Mouse (Mus musculus) stomach, embryonic 15.5 days (tissue): Measurements from ENCODE around the gene Smim24. TPM values are rescaled to one million over a fixed set of nuclear protein-coding genes. Genes with fewer than 3 reads are reported as not detected.
A peak's percentile ranks its signal among the peaks of the same experiment; 100 is the strongest.

Source experiments
- ATAC-seq: fragments of 200-750 bp; cut with Nextera tagmentation; 2 replicates; pipeline ENCODE4 v1.8.0; 2017; ENCODE audit warnings: low read depth, moderate number of reproducible peaks, moderate TSS enrichment; ENCODE audit not compliant: insufficient read depth, low FRiP score
- H3K27ac ChIP-seq: fragments of 300-500 bp; sonication (generic); 2 replicates; pipeline ENCODE4 v1.5.1; 2015; ENCODE audit warnings: mild to moderate bottlenecking, inconsistent platforms
- H3K27me3 ChIP-seq: fragments of 300-500 bp; sonication (generic); replicated peaks from 2 replicates; pipeline ENCODE4 v1.6.1; 2015; ENCODE audit warnings: inconsistent platforms
- H3K36me3 ChIP-seq: fragments of 300-500 bp; sonication (generic); 2 replicates; pipeline ENCODE4 v1.6.1; 2015; ENCODE audit warnings: inconsistent platforms
- H3K4me1 ChIP-seq: fragments of 300-500 bp; sonication (generic); 2 replicates; pipeline ENCODE4 v1.6.1; 2015; ENCODE audit warnings: inconsistent platforms
- H3K4me2 ChIP-seq: fragments of 300-500 bp; sonication (generic); 2 replicates; pipeline ENCODE4 v1.6.1; 2015; ENCODE audit warnings: mild to moderate bottlenecking, inconsistent platforms
- H3K4me3 ChIP-seq: fragments of 300-500 bp; sonication (generic); replicated peaks from 2 replicates; pipeline ENCODE4 v1.5.1; 2015; ENCODE audit warnings: inconsistent platforms
- H3K9ac ChIP-seq: fragments of 300-500 bp; sonication (generic); 2 replicates; pipeline ENCODE4 v1.6.1; 2015; ENCODE audit warnings: inconsistent platforms
- H3K9me3 ChIP-seq: fragments of 300-500 bp; sonication (generic); 2 replicates; pipeline ENCODE4 v1.6.1; 2016; ENCODE audit warnings: inconsistent platforms
- WGBS: fragments of 180-500 bp; shearing (Covaris S2); methylation state at CpG from one replicate; pipeline ENCODE4 v1.1.7; 2015; 5-methylcytosine and 5-hydroxymethylcytosine counted together
- polyA plus RNA-seq: library from polyadenylated mRNA; unstranded; fragments of >200 nt; fragmentation: Nextera tagmentation; extraction: Ambion mirVana; gene quantifications from 2 replicates; pipeline ENCODE4 v1.2.1, GENCODE M21; 2015

Smim24 gene
- polyA plus RNA-seq, 1 experiment from 2014 or later: 59.5 TPM

- Histone ChIP-seq H3K9ac (peak overlapping the region; percentile 57; the same call in 1 of the 2 replicates), H3K27ac (0 out of 2 replicates have a peak overlapping the region, but pooled peaks have one; percentile 57), H3K27me3 (no peaks in the 10 kb centered on the region), H3K36me3 (no peaks in the 10 kb centered on the region), H3K4me2 (peak overlapping the region; percentile 68), H3K9me3 (no peaks in the 10 kb centered on the region), H3K4me1 (peaks cover 42% of the 10 kb centered on the region), H3K4me3 (peak overlapping the region; percentile 59)
- 37% methylated on average over 3 of the region's 3 CpGs for WGBS
- ATAC-seq: no peak
These were observed 34.5 kb downstream of the Smim24 start for GRCm38 (mm10) chr10:81427327-81427726.

- no peak overlapping the region for H3K9ac ChIP-seq
- 82% methylated on average over 8 of the region's 8 CpGs for WGBS
- ATAC-seq: no peak
- no peaks in the 10 kb centered on the region for H3K27me3 ChIP-seq
- no peak overlapping the region for H3K27ac ChIP-seq
- H3K36me3 ChIP-seq: no peaks in the 10 kb centered on the region
- no peak overlapping the region for H3K4me3 ChIP-seq
- peaks cover 48% of the 10 kb centered on the region for H3K4me1 ChIP-seq
- 0 out of 2 replicates have a peak overlapping the region, but pooled peaks have one; percentile 68 for H3K4me2 ChIP-seq
- no peaks in the 10 kb centered on the region for H3K9me3 ChIP-seq
These were observed 35.1 kb downstream of the Smim24 start for GRCm38 (mm10) chr10:81427804-81428506.

GRCm38 (mm10) chr10:81428507-81428870 lies 35.6 kb downstream of the Smim24 start:
- no peak overlapping the region for H3K4me2 ChIP-seq
- H3K4me1 ChIP-seq: peaks cover 52% of the 10 kb centered on the region
- 87% methylated on average over 7 of the region's 7 CpGs for WGBS
- H3K36me3 ChIP-seq: no peaks in the 10 kb centered on the region
- H3K4me3 ChIP-seq: no peak overlapping the region
- H3K9ac ChIP-seq: no peak overlapping the region
- no peak overlapping the region for H3K27ac ChIP-seq
- H3K27me3 ChIP-seq: no peaks in the 10 kb centered on the region
- H3K9me3 ChIP-seq: no peaks in the 10 kb centered on the region
- ATAC-seq: no peak

GRCm38 (mm10) chr10:81429092-81429491 lies 36.2 kb downstream of the Smim24 start:
- 29% methylated on average over 2 of the region's 2 CpGs for WGBS
- H3K27ac ChIP-seq: peak overlapping the region; percentile 91; the same call in 1 of the 2 replicates
- H3K9ac ChIP-seq: no peak overlapping the region
- peaks cover 52% of the 10 kb centered on the region for H3K4me1 ChIP-seq
- H3K27me3 ChIP-seq: no peaks in the 10 kb centered on the region
- H3K4me3 ChIP-seq: peak overlapping the region; percentile 81
- no peaks in the 10 kb centered on the region for H3K36me3 ChIP-seq
- ATAC-seq: no peak
- peak overlapping the region; percentile 95 for H3K4me2 ChIP-seq
- no peaks in the 10 kb centered on the region for H3K9me3 ChIP-seq

- ATAC-seq: peak; percentile 43
- Histone ChIP-seq H3K27ac (peak overlapping the region; percentile 91), H3K9ac (peak overlapping the region; percentile 71), H3K4me3 (peak overlapping the region; percentile 81), H3K4me1 (peaks cover 50% of the 10 kb centered on the region), H3K36me3 (no peaks in the 10 kb centered on the region), H3K9me3 (no peaks in the 10 kb centered on the region), H3K27me3 (no peaks in the 10 kb centered on the region), H3K4me2 (peak overlapping the region; percentile 95)
- WGBS: 0% methylated on average over 19 of the region's 20 CpGs
These were observed 36.8 kb downstream of the Smim24 start for GRCm38 (mm10) chr10:81429605-81430061.

- H3K4me1 ChIP-seq: peaks cover 47% of the 10 kb centered on the region
- H3K27me3 ChIP-seq: no peaks in the 10 kb centered on the region
- peak overlapping the region; percentile 71 for H3K9ac ChIP-seq
- H3K9me3 ChIP-seq: no peaks in the 10 kb centered on the region
- ATAC-seq: peak; percentile 2; the same call in 1 of the 2 replicates
- peak overlapping the region; percentile 81 for H3K4me3 ChIP-seq
- H3K4me2 ChIP-seq: peak overlapping the region; percentile 95
- no peaks in the 10 kb centered on the region for H3K36me3 ChIP-seq
- H3K27ac ChIP-seq: peak overlapping the region; percentile 91
- under 1% methylated on average over 59 of the region's 89 CpGs for WGBS
These were observed 37.4 kb downstream of the Smim24 start for GRCm38 (mm10) chr10:81430141-81430830.

- no peak; the same call in 1 of the 2 replicates for ATAC-seq
- H3K9me3 ChIP-seq: no peaks in the 10 kb centered on the region
- H3K27me3 ChIP-seq: no peaks in the 10 kb centered on the region
- H3K36me3 ChIP-seq: no peaks in the 10 kb centered on the region
- peak overlapping the region; percentile 81 for H3K4me3 ChIP-seq
- H3K27ac ChIP-seq: peak overlapping the region; percentile 91
- H3K4me2 ChIP-seq: peak overlapping the region; percentile 95
- peak overlapping the region; percentile 71 for H3K9ac ChIP-seq
- 2% methylated on average over 46 of the region's 70 CpGs for WGBS
- H3K4me1 ChIP-seq: peaks cover 45% of the 10 kb centered on the region
These were observed 38.1 kb downstream of the Smim24 start for GRCm38 (mm10) chr10:81430831-81431525.

DNA sequence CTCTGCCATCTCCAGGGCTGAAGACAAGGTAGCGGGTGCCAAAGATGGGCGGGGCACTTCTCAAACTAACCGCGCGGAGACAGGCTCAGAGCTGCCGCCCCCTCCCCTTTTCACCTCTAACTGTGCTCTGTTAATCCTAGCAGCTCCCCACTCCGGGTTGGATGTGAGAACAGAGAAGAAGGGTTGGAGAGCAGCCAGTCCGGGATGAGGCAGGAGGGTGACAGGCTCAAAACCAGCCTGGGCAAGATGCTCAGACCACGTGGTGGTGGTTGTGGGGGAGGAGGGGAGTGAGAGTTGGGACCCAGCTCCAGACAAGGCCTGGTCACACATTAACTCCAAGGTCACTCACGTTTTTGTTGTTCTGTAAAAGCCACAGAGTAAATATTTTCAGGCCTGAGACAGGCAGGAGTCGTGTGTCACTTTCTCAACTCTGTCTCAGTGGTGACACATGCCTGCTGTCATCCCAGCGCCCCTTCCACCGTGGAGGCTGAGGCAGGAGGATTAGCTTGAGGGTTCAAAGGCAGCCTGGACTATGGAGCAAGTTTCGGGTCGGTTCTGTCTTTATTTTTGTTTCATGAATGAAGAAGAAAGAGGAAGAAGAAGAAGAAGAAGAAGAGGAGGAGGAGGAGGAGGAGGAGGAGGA lies 38.8 kb downstream of the Smim24 start:
- Histone ChIP-seq H3K27me3 (no peaks in the 10 kb centered on the region), H3K4me2 (peak overlapping the region; percentile 95), H3K36me3 (no peaks in the 10 kb centered on the region), H3K9ac (no peak overlapping the region), H3K27ac (peak overlapping the region; percentile 91), H3K4me1 (peaks cover 45% of the 10 kb centered on the region), H3K9me3 (no peaks in the 10 kb centered on the region), H3K4me3 (peak overlapping the region; percentile 81)
- 13% methylated on average over 15 of the region's 15 CpGs for WGBS
- no peak for ATAC-seq

- no peak; the same call in 1 of the 2 replicates for ATAC-seq
- H3K9ac ChIP-seq: no peak overlapping the region
These were observed 39.5 kb downstream of the Smim24 start for GRCm38 (mm10) chr10:81432169-81432867.

DNA sequence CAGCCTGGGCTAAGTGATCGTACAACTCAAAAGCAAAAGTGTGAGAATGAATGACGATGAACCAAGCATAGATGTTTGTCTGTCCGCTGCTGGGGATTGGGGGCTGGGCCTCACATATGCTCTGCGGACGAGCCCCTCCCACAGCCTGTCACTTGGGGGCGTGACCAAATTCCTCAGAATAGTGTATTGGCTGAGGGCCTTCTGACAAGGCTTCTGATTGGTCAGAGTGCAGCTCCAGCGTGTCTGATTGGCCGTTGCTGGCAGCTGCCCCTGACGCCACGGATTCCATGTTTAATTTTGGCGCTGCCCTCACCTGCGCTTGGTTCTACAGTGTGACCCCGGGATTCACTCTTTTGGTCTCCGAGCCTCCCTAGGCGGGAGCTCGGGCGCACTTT lies 40.0 kb downstream of the Smim24 start:
- Histone ChIP-seq H3K27me3 (no peaks in the 10 kb centered on the region), H3K4me1 (peaks cover 41% of the 10 kb centered on the region), H3K4me3 (peak overlapping the region; percentile 20), H3K36me3 (no peaks in the 10 kb centered on the region), H3K4me2 (peak overlapping the region; percentile 55), H3K27ac (no peak overlapping the region), H3K9ac (no peak overlapping the region), H3K9me3 (no peaks in the 10 kb centered on the region)
- 4% methylated on average over 17 of the region's 17 CpGs for WGBS
- ATAC-seq: peak; percentile 79

More at GRCm38 (mm10) chr10:81432169-81432867, 39.5 kb downstream of the Smim24 start:
- 63% methylated on average over 21 of the region's 21 CpGs for WGBS
- Histone ChIP-seq H3K4me1 (peaks cover 43% of the 10 kb centered on the region), H3K9me3 (no peaks in the 10 kb centered on the region), H3K36me3 (no peaks in the 10 kb centered on the region), H3K4me2 (peak overlapping the region; percentile 55), H3K27ac (no peak overlapping the region), H3K27me3 (no peaks in the 10 kb centered on the region), H3K4me3 (peak overlapping the region; percentile 20; the same call in 1 of the 2 replicates)
